19 mouse cellular contexts compared by ENCODE assay signal in genomic region chr15:9690845-9691244, GRCm38 (mm10). TPM values are rescaled to one million over a fixed set of nuclear protein-coding genes. Genes with fewer than 3 reads are reported as not detected.
"Had no signal": no experiment of that assay in that cellular context is flagged by ENCODE, and none has a peak within 500 bp of the region (broad histone marks: within the 10 kb centered on the region; RNA-seq: fewer than 3 reads in every experiment).

No protein-coding gene starts in this region.

- DNase-seq: retina, postnatal 1 day; right cerebral cortex, adult 18-20 months; right cerebral cortex, postnatal 14 days; right cerebral cortex, postnatal 25 days; right cerebral cortex, postnatal 4 days; spleen, adult 18-20 months; thymus, adult 18-20 months; thymus, adult 2 months; thymus, postnatal 14 days; thymus, postnatal 25 days; thymus, postnatal 36 days; thymus, postnatal 4 days had no signal

- H3K4me2 ChIP-seq: neural tube, embryonic 12.5 days; neural tube, embryonic 13.5 days; neural tube, embryonic 15.5 days; stomach, embryonic 15.5 days had no signal

- H3K4me3 ChIP-seq: neural tube, embryonic 12.5 days; neural tube, embryonic 13.5 days; neural tube, embryonic 15.5 days; stomach, embryonic 15.5 days had no signal

- H3K9me3 ChIP-seq: neural tube, embryonic 12.5 days; neural tube, embryonic 13.5 days; neural tube, embryonic 15.5 days; stomach, embryonic 15.5 days had no signal

- H3K27ac ChIP-seq: neural tube, embryonic 12.5 days; neural tube, embryonic 13.5 days; neural tube, embryonic 15.5 days; stomach, embryonic 15.5 days; stomach, postnatal 0 days had no signal

- H3K27me3 ChIP-seq: neural tube, embryonic 12.5 days; neural tube, embryonic 13.5 days; neural tube, embryonic 15.5 days; stomach, embryonic 15.5 days had no signal

- H3K9ac ChIP-seq: neural tube, embryonic 12.5 days; neural tube, embryonic 13.5 days; neural tube, embryonic 15.5 days; stomach, embryonic 15.5 days had no signal

- H3K36me3 ChIP-seq: neural tube, embryonic 12.5 days; neural tube, embryonic 13.5 days; neural tube, embryonic 15.5 days; stomach, embryonic 15.5 days had no signal

- H3K4me1 ChIP-seq: neural tube, embryonic 12.5 days; neural tube, embryonic 13.5 days; neural tube, embryonic 15.5 days; stomach, embryonic 15.5 days had no signal

RNA-seq across cellular contexts. Expression of gene Spef2, which starts 57.8 kb away (rescaled TPM):
- polyA plus RNA-seq: small intestine, adult 2 months; stomach, embryonic 14.5 days had no signal
